Mouse (Mus musculus) cortical plate, adult 2 months (tissue): Measurements from ENCODE around the gene Cnn3. TPM values are rescaled to one million over a fixed set of nuclear protein-coding genes. Genes with fewer than 3 reads are reported as not detected.

Experiments used
- H3K27ac ChIP-seq: fragments of 200-500 bp; 2 replicates; pipeline ENCODE4 v1.5.1; 2012; ENCODE audit warnings: low read length, control low read depth, inconsistent platforms; ENCODE audit not compliant: insufficient read depth
- H3K4me1 ChIP-seq: fragments of 200-500 bp; 2 replicates; pipeline ENCODE4 v1.6.1; 2011; ENCODE audit warnings: low read length; ENCODE audit not compliant: control insufficient read depth, insufficient read depth
- H3K4me3 ChIP-seq: fragments of 200-500 bp; 2 replicates; pipeline ENCODE4 v1.5.1; 2011; ENCODE audit warnings: mild to moderate bottlenecking, low read length, control low read depth; ENCODE audit not compliant: insufficient read depth
- CTCF ChIP-seq: fragments of 200-500 bp; IDR thresholded peaks from 2 replicates; pipeline ENCODE4 v1.5.1; 2011; ENCODE audit warnings: mild to moderate bottlenecking, control low read depth, low read length; ENCODE audit not compliant: insufficient read depth; ENCODE audit errors: extremely low read depth
- POLR2A ChIP-seq: fragments of 200-500 bp; IDR thresholded peaks from 2 replicates; pipeline ENCODE4 v1.6.1; 2011; ENCODE audit warnings: mild to moderate bottlenecking, low read length, control low read depth; ENCODE audit not compliant: insufficient read depth; ENCODE audit errors: extremely low read depth
- polyA plus RNA-seq: library from polyadenylated mRNA; depleted of rRNA; stranded (reverse); fragments of >200 nt; gene quantifications from 2 replicates; pipeline ENCODE4 v1.2.3, GENCODE M21; 2012

Cnn3 gene
- polyA plus RNA-seq, 1 experiment, result 130 TPM

DNA sequence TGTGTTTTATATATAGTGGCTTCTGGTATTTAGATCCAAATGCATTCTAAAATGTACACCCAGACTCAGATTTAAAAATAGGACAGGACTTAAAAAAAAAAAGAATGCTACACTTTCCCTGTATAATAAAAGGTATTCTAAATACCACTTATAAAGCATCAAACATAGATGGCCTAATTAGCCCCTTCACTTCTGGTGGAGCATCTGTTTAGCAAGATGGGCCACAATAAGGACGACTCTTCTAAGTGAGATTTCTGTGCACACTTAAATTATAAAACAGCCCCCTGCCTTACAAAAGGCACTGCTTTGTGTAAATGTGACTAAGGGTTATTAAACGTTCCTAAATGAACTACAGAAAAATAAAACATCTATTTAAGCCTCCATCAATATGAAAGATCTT lies 58.9 kb downstream of the Cnn3 start:
- Histone ChIP-seq H3K4me3 (no peak overlapping the region), H3K27ac (no peak overlapping the region), H3K4me1 (peaks cover 8% of the 10 kb centered on the region)
- TF ChIP-seq POLR2A (no peak), CTCF (no peak)

DNA sequence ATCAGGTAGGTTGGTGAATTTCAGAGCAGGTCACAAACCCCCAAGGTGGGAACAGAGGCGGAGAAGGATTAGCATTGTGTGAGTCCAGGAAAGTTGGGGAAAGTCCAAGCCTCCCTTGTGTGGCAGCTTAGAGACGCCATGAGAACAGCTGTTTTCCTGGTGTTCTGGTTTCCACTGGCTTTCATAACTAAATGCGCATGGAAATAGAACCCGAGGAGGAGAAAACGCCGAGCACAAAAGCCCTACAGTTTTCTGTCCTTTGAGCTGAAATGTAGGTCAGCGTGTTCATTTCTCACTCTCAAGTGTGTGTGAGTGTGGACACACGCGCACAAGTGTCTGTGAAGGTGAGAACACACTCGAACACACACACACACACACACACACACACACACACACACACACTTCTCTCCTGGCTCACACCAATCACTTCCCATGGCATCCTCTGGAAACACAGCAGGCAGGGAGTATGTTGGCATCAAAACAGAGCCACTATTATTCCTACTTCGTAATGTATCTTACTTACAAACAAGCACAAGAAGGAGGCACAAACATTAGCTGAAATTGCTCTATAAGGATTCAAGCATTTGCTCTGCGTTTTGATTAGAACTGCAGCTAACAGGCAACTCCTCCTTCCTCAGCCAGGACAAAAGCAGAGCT lies 63.3 kb downstream of the Cnn3 start:
- Histone ChIP-seq H3K4me3 (no peak overlapping the region), H3K4me1 (peaks cover 3% of the 10 kb centered on the region; the same call in 1 of the 2 replicates), H3K27ac (peak overlapping the region; percentile 70)
- TF ChIP-seq POLR2A (no peak), CTCF (no peak)

DNA sequence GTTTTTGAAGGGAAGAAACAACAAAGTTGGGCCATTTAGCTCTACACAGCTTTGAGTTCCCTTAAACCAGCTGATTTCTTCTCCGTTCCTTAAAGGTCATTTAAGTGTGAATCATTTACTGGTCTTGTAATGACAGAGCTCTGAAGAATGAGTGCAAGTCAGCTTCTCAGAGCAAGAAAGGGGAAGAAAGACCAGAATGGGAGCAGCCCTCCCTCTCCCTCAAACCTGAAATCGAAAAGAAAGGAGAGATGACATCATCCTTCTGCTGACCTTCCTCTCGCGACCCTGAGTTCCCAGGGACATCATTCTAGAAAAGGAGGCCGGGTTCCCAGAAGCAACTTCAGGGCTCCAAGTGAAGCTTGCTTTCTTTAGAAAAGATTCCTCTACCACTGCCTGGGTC lies 64.6 kb downstream of the Cnn3 start:
- Histone ChIP-seq H3K4me1 (0 out of 2 replicates have a peak, but pooled peaks cover 3% of the 10 kb centered on the region), H3K27ac (no peak overlapping the region), H3K4me3 (no peak overlapping the region)
- TF ChIP-seq CTCF (no peak), POLR2A (no peak)

DNA sequence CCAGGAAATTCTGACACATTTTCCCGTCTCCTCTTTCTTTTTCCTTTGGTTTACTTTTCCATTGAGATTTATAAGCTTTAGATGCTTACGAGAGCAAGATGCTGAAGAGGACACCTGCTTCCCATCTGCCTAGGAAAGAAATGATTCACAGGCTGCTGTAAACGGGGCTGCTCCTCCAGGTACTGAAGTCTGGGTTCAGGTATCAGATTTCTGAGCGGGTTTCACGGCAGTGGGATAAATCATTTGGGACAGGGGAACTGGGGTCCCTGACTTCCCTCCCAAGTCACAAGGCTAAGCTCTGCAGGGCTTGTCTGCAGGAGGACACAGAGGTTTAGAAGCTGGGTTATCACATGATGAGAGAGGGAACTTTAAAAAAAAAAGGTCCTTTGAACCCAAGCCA lies 65.7 kb downstream of the Cnn3 start:
- H3K4me1 ChIP-seq, result 0 out of 2 replicates have a peak, but pooled peaks cover 3% of the 10 kb centered on the region
- no peak for TF ChIP-seq CTCF
- no peak for TF ChIP-seq POLR2A
- no peak overlapping the region for H3K4me3 ChIP-seq
- no peak overlapping the region for H3K27ac ChIP-seq

DNA sequence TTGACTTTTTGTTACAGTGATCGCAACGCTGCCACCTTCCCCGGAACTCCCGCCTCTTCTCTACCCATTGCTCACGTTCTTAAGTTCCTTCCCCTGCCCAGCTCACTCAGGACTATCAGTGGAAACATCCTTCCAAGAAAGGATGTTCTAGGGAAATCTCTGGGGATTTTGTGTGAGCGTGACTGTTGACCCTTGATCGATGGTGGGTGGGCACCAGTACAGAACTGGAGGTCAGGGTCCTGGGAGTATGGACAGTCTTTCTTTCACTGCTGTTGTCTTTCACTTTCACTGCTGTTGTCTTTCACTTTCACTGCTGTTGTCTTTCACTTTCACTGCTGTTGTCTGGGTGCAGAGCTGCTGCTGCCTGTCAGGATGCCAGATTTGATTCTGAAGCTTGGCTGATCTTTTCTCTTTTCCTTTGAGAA lies 67.7 kb downstream of the Cnn3 start:
- Histone ChIP-seq H3K27ac (no peak overlapping the region), H3K4me3 (no peak overlapping the region), H3K4me1 (0 out of 2 replicates have a peak, but pooled peaks cover 3% of the 10 kb centered on the region)
- TF ChIP-seq POLR2A, result no peak
- no peak for TF ChIP-seq CTCF

DNA sequence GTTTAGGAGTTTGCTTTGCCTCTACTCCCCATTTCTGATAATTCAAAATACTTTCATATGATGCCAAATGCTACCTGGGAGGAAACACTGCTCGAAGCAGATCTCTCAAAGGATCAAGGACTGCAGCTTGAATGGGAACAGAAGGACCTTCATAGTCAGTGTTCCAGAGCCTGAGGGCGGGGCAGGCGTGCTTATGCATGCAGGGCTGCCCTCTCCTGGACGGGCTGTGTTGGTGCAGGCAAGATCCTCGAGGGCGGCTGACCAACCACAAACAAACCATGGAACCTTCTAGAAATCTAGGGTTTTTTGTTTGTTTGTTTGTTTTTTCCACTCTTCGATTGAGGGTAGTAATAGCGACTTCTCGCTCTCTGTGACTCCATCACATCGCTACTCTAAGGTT lies 73.9 kb downstream of the Cnn3 start:
- H3K4me3 ChIP-seq, result no peak overlapping the region
- H3K27ac ChIP-seq, result no peak overlapping the region
- H3K4me1 ChIP-seq, result no peaks in the 10 kb centered on the region
- peak; percentile 90 for TF ChIP-seq CTCF
- TF ChIP-seq POLR2A, result no peak

DNA sequence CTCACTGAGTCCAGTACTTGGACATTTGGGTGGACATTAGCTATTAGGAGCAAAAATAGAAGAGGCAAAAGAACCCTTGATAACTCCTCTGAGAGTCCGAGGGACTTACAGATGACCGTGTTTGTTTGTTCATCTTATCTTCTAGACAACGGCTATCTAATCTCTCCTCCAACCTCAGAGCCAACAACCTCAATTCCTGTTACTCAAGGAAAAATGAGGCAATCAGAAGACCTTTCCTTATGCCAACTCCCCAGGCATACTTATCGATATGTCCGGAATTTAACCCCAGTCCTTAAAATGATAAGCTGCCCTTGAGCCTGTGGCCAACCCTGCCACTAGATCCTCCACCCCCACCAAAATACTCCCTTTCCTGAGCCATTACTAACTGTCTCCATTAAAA lies 74.4 kb downstream of the Cnn3 start:
- H3K4me1 ChIP-seq, result no peaks in the 10 kb centered on the region
- no peak overlapping the region for H3K27ac ChIP-seq
- H3K4me3 ChIP-seq, result no peak overlapping the region
- no peak for TF ChIP-seq CTCF

DNA sequence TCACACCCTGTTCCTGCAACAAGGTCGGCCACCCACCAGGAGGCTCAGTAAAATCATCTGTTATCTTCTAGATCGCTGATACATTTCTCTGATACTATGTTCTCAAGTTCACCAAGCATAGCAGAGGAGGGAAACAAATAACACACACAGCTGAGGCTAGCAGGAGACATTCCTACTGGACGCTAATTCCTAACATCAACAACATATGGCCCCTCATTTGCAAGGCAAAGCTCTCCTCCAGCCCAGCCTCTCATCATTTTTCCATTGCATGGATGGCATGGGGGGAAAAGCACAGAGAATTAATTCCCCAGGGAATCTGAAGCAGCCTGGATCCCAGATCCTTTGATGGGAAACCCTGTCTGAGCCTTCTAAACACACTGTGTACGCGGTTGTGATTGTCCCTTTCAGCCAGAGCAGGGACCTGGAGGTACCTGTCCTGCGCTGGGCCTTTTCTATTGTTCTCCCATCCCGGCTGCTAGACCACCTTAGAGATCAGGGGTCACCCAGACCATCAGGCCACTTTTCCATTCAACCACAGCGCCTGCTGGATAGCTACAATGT lies 78.7 kb downstream of the Cnn3 start:
- no peaks in the 10 kb centered on the region for H3K4me1 ChIP-seq
- TF ChIP-seq CTCF (no peak), POLR2A (no peak)
- H3K27ac ChIP-seq, result no peak overlapping the region
- no peak overlapping the region for H3K4me3 ChIP-seq

DNA sequence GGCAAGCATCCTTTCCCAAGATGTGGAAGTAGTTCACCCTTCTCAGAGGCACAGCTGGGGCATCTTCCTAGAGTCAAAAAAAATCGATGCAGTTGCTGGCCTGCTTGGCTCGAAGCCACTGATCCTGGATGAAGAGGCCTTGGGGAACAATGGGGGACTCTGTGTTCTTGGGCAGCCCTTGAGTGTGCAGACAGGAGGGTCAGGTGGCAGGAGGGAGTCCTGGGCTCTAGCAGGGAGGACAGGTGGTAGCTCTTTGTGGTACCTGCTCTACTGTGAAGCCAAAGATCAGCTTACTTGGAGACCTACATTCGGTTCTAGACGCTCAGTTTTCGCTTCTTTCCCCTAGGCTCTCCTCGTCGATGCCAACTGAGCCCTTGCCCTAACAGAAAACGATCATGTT lies 79.9 kb downstream of the Cnn3 start:
- H3K4me3 ChIP-seq, result no peak overlapping the region
- H3K27ac ChIP-seq, result no peak overlapping the region
- H3K4me1 ChIP-seq, result no peaks in the 10 kb centered on the region
- TF ChIP-seq CTCF (no peak), POLR2A (no peak)

DNA sequence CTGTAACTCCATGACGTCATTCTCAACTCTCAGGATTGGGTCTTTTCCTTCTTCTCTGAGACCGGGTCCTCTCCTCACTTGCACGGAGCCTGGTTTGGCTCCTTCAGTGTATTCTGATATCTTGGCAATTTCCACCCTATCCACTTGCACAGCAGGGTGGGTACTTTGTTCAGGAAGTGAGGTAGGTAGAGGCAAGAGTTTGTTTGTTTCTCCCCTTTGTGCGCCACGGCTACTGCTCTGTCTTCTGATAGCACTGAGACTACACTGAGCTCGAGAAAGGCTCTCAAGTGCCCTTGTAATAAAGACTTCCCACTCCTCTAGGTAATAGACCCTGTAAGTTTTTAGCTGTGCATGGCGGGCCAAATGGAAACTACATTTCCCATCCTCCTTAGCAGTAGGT lies 80.5 kb downstream of the Cnn3 start:
- Histone ChIP-seq H3K27ac (no peak overlapping the region), H3K4me3 (no peak overlapping the region)
- TF ChIP-seq POLR2A, result no peak
- no peak for TF ChIP-seq CTCF

More for the DNA sequence above, 80.5 kb downstream of the Cnn3 start:
- no peaks in the 10 kb centered on the region for H3K4me1 ChIP-seq
